Mouse (Mus musculus) megakaryocyte, adult 5-6 weeks (primary cell): Measurements from ENCODE around the gene Adcy5. TPM values are rescaled to one million over a fixed set of nuclear protein-coding genes. Genes with fewer than 3 reads are reported as not detected.

ENCODE experiments used
- ATAC-seq: 2 replicates; pipeline ENCODE4 v1.8.0; 2016; ENCODE audit warnings: mild to moderate bottlenecking, inconsistent platforms; ENCODE audit not compliant: poor library complexity, severe bottlenecking
- total RNA-seq, 2 experiments: library from RNA; stranded (forward) in 1 of 2; stranded (reverse) in 1 of 2; fragments of 153-499, 151-499 nt in 1 of 2; fragments of 221-1000, 200-1000 nt in 1 of 2; gene quantifications; 2 replicates each; pipeline versions ENCODE4 v1.2.3 to v1.2.4; 2015 to 2017

Adcy5 gene
- total RNA-seq (2015), result not detected in 2 replicates
- not detected in 2 replicates for total RNA-seq (2017)

DNA sequence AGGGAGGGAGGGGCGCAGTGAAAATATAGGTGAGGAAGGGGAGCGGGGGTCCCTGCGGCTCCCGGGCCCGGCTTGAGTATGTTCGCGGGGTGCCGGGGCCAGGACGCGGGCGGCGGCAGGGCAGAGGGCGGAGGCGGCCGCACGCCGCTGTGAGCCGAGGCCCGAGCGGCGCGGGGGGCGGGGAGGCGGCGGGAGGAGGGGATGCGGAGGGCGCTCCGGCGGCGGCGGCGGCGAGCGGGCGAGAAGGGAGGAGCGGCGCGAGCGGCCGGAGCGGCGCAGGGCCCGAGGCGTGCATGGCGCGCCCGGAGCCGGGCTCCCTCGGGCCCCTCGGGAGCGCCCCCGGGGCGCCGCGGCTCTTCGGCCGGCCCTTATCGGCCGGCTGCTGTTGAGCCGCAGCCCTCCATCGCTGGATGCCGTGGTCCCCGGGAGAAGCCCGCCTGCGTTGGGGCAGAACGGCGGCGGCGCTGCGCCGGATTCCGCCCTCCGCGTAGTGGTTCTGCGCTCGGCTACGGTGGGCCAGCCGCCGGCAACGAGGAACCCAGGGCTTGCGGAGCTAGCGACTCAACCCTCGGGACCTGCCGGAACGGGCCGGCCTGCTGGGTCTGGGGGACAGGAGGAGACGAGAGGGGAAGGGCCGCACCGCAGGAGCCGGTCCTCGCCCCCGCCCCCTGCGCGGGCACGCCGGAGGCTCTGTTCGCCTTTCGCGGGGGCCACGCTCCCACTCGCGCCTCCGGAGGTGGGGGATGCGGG, at the start of gene Adcy5:
Gene Adcy5, plus strand, starts transcription at position 237 of the 750 bp plus-strand sequence.
- ATAC-seq, result no peak

DNA sequence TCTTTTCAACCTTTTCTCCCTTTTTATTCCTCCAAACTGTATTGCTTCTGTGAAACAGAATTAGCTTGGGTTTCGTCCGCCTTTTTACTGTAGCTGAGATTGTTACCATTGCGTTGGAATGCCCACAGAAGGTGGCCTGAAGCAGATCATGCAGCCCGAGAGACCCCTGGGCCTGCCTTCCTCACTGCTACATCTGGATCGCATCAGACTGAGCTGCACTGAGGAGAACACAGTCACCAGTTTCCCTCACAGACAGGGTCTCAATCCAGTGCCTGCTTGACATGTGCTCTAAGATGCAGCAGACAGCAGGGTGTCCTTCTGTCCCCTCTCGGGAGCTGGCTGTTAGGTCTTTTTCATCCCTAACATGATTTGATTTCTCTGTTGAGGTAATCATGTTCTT, 46.7 kb upstream of the Adcy5 start:
- no peak for ATAC-seq

DNA sequence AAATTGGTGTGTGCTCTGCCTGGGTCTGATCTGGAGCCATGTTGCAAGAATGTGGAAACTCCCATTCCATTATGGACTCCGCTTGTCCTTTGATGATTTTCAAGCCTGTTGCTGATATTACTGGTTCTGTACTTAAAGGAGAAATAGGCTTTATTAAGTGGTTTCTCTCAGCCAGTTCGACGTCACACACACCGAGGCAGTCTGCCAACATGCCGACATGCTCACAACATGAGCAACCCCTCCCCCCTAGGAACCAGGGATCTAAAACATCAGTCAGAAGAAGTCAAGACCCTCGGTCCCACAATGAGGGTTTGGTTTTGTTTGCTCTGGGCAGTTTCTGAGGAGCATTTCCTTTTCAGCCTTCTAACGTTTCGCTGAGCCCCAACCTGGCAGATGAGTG, 45.5 kb upstream of the Adcy5 start:
- no peak for ATAC-seq

DNA sequence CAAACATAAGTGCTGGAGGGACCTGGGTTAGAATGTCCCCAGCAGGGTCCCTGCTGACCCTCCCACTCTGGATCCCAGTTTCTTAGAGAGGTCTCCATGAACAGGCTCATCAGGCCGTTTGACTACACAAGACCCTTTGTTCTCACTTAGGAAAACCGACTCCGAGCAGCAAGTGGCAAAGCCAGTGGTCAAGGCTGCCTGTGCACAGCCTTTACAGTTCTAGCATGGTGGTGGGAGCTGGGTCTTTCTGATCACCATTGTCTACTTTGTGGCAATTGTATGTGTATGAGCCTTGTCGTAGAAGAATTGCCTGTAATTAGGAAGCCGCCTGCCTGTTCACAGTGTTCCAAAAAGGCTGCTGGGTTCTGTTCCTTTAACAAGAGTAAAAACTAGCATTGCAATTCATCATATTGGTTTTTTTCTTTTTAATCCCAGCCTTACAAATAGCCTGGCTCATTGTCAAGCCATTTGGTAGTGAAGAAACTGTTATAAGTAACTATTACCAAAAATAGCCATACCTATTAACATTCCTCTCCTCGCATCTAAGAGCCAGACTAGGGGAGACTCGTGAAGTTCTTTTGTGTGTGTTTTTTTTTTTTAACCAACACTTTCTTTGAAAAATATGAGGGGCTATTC, 44.9 kb upstream of the Adcy5 start:
- no peak for ATAC-seq

DNA sequence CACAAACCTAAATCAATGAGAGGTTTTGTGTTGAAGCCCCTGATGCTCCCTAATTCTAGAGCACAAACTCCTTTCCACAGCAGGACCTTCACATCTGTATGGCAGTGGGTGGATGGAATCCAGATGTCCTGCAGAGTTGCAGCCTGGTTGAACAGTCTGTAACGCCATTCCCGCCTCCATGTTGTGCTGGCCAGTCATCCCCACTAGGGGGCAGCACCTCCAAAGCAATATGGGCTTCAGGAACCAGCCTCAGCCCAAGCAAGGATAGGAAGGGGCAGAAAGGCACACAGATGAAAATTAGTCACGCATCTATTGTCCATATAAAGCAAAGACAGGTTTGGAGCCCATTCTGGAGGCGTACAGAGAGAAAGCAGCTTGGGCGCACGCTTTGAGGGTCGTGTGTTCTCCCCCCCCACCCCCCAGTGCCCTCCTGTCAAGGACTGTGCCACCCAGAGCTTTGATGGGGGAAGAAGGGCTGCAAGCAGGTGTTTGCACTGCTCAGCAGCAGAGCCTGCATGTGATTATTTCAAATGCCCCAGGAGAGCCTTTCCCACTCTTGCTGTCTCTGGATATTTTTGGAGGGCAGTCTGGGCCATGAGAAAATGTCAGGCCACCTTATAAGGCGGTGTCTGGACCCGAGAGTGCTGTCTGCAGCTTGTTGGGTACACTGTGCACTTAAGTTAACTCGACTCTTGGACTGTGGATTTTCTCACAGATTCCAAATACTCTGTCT, 44.1 kb upstream of the Adcy5 start:
- ATAC-seq, result peak; percentile 75

DNA sequence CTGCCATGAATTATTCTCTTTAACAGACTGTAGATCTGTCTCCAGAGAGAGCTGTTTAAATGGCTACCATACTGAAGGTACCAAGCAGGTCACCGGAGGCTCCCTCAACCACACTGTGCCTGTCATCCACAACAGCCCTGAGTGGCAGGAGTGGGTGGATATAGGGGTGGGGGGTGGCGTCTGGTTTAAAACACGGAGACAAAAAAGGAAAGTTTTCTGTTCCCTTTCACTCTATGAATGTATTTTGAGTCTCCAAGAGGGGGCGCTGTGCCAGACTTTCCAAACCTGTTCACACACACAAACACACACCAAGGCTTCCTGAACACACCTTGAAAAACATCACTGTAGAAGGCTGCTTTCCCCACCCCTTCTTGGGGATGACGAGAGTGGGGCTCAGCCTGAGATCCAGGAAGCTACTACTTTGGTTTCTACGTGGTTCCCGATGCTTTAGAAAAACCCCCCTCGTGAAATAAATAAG, 43.5 kb upstream of the Adcy5 start:
- ATAC-seq, result no peak

DNA sequence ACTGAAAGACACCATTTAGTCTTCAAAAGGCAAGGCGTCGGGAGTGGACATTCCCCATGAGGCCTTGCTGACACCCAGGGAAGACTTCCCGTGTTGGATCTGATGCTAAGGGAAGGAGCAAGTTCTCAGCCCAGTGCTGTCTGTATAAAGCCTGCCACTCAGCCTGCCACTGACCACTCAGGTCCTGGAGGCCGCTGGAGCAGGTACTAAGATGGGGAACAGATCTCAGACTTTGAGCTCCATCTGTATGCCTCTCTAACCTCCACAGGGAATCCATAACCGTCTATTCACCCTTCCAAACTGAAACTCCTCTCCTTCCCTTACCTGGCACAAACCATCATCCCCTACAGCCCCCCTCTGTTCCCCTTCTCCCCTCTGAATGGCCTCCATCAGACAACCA, 41.2 kb upstream of the Adcy5 start:
- no peak for ATAC-seq

DNA sequence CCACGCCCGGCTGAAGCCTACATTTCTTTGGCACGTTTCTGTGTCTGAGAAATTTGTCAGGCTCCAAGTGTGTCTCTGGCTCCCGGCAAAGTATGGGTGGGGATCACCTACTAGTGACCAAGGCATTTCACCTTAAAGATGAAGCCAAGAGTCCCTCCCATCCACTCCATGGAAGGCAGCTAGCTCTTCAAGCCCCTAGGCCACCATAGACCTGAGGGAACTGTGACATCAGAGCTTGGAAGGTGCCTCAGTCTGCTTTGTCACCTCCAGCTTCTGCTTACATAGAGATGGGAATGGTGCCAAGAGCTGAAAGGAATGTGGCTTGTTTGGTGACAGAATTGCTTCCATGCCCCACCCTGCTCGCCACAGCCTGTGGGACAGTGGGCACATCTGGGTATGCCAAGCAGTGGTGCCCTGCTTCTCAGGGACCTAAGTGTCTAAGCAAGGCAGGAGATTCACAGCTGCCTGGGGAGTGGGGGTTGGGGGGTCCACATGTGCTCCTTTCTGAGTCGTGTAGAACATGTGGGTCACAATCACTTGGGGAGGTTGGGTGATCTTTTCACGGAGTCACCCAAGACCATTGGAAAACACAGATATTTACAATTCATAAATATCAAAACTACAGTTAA, 38.2 kb upstream of the Adcy5 start:
- no peak for ATAC-seq

DNA sequence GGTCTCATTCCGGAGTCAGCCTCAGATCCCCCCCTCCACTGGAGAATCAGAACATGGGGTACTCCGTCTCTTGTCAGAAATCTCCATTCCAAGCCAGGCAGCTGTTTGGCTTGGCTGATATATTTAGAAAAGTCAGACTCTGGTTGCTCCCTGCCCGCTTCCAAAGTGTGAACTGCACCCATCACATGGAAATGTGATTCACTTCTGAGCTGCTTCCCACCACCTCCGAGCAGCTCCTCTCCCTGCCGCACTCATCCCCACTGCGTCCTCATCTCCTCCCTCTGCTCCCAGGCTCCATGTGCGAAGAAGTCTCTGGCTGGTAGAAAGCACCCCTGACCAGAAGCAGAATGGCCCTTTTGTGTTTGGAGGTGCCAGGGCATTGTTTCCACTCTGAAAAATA, 37.2 kb upstream of the Adcy5 start:
- no peak for ATAC-seq

DNA sequence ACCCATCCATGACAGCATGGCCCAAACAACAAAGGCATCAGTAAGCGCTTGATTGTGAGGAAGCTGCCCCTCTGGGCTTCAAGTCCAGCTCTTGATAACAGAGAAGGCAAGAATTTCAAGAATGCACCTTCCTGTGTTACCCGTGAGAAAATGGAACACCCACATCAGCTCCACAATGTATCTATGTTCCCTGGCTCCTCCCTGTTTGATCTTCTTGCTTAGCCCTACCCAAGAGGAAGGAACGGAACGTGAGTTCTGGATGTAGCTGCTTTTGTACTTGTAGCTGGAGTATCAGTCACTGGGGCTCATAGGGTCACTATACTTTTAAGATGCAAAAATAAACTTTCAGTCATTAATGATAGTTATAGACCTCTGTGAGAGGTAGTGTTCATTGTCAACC, 34.1 kb upstream of the Adcy5 start:
- ATAC-seq, result no peak

DNA sequence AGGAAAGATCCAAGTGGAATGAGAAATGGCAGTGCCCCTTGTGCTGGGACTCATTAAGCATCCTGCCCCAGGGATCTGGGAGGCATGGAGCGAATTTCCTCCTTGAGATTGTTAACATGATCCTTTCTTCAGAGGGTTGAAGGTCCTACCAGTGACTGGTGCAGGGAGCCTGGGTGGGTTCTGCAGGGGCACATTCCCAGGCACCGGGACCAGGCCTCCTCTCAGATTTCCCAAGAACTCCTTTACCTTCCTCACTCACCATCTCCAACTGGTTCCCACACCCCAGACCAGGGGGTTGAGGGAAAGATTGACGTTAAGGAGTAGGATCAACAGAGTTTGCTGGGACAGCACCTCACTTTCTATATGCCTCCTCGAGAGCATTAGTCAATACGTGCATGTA, 27.4 kb upstream of the Adcy5 start:
- no peak for ATAC-seq

DNA sequence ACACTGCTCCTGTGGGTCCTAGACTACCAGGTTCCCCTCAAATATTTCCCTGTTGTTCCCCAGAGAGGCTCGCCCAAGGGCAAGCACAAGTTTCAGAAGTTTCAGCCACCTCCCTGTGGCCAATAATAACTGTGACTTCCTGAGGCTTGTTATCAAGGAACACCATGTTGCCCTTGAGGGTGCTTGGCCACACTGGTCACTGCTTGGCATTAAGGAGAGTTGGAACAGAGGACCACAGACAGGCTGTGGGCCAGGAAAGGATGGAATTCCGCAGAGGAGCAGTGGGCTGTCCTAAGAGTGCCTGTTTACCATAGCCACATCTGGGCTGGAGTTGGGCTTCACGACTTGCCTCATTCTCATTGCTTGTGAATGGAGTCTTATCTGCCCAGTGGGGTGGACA, 24.5 kb upstream of the Adcy5 start:
- ATAC-seq, result no peak

DNA sequence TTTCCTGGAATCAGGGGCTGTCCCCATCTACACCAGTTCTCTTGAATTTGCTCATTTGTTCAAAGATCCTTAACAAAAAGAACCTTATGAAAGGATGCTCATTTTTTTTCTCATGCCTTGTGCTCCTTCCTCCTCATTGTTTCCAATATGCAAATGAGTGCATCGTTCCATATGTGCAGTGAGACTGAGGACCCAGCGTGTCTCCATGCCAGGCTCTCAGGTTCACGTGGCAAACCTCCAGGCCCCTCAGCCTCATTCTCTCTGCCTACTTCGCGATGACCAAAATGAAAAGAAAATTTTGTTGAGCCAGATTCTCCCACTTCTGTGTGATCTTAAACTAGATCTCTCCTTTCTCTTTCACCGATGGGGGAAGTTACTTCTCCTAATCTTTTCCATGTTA, 15.3 kb upstream of the Adcy5 start:
- ATAC-seq, result no peak

DNA sequence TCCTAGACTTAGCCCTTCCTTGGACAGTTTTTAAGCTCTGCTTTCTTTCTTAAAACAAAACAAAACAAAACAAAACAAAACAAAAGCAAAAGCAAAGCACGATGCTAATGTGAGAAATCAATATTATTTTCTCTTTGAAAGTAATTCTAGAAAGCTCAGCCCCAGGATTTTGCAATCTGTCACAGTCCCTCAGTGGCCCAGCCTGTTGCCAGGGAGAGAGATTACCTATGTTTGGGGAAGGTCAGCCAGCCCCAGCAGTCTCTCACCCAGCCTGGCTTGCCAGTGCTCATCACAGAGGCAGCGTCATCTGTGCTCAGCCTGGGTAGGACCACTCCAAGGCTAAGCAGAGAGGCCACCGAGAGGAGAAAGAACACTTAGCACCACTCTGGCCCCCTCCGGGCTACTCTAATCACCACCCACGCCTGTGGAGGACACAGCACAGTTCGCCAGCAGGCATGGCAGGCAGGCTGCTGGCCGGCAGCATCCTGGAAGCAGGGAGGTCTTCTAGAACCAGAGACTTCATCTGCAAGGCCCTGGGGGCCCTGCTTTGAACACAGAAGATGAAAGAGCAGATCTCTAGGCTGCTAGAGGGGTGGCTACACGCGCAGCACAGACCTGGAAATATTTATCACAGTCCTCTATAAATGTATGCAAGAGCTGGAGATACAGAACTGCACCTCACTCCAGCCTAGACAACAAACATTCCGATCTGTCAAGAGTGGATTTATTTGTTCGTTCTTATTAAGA, 14.6 kb upstream of the Adcy5 start:
- no peak for ATAC-seq

DNA sequence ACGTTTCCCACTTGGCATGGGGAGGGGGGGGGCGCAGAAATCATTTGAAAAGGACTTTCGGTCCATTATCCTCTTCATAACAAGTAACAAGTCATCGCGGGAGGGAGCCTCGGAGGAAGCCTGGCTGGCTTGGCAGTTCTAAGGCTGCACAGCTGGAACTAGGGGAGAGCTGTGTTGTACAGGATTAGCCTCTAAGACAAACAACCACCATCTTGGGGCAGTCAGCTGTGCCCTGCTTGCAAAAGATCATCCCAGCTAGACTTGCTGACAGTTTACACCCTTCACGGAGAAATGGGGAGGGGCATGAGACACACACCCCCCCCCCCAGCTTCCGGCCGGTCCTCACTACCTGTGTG, 14.1 kb upstream of the Adcy5 start:
- no peak for ATAC-seq

DNA sequence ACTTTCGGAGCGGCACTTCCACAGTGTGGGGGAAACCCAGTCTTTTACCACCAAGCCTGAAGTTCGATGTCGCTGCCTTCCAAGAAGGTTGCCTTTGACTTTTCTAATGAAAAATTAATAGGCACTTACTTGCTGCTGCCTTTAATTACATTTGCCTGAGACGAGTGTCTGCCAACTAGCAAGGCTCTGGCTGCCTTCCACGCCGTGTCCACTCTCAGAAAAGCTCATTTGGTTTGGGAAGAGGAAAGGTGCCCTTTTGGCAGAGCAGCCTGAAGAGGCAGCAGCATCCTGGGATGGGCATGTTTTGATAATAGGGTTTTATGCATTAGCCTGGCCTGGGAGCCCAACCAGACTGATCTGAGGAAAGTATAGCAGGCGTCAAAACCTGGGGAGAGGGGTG, 12.8 kb upstream of the Adcy5 start:
- no peak for ATAC-seq

DNA sequence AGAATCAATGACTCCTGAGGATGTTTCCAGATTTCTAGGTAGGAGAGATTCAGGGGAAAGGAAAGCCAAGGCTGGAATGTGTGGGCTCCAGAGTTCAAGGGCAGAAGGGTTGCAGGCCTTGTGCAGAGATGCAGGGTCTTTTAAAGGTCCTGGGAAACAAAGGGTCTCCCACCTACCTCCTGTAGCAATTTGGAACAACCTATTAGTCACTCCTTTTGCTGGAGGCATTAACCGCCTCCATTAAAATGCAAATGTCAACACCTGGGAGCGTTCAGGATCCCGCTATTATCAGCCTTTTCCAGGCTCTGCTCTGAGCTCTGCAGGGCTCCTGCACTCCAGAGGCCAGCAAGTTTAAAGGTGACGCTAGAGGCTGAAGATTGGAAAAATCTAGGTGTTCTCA, 8.5 kb upstream of the Adcy5 start:
- no peak for ATAC-seq

DNA sequence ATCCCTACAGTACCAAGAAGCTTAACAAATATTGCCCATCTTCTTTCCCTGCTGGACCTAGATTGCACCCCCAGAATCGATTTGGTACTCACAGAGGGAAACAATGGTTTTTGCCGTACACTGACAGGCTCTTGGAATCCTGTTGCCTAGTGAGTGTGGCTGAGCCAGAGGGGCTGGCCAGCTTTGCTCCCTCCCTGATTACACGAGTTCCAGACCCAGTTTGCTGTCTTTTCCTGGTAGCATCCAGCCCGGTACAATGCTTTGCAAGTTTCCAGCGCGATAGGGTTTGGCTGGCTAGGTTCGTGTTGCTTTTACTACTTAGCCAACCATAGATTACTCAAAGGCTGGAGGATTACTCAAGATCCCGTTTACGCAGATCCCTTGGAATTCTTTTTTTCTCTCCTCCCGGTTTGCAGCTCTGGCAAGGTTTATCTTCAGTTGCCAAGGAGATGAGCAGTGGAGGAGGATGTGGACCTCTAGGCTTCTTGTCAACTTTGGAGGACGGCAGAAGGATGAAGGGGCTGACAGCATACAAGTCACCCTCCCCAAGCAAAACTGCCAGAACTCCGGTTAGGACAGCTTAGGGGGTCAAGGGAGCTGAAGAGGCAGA, 1.4 kb upstream of the Adcy5 start:
- ATAC-seq, result no peak

DNA sequence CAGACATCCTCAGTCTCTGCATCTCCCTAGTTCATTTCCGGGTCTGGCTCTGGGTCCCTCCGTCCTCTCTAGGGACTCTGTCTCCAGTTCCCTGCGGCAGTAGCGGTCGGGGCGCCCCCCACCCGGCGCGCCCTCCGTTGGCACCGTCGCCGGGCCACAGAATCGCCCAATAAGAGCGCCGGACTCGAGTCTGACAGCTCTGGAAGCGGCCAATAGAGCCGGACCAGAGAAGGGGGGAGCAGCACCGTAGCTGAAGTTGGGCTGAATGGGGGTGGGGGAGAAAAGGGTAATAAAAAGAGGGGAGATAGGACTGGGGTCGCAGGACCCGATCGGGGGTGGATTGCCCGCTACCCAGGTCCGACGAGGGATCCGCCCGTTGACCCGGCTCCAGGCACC, 434 bp upstream of the Adcy5 start:
- ATAC-seq, result no peak
